Mouse (Mus musculus) olfactory bulb, adult 2 months (tissue): ENCODE measurements around the gene Pld3. TPM values are rescaled to one million over a fixed set of nuclear protein-coding genes. Genes with fewer than 3 reads are reported as not detected.

Experiments used
- H3K27ac ChIP-seq: fragments of 200-500 bp; 2 replicates; pipeline ENCODE4 v1.5.1; 2012; ENCODE audit warnings: low read depth, low read length; ENCODE audit not compliant: insufficient read depth
- H3K4me1 ChIP-seq: fragments of 200-500 bp; 2 replicates; pipeline ENCODE4 v1.6.1; 2012; ENCODE audit warnings: low read length; ENCODE audit not compliant: control insufficient read depth, insufficient read depth
- H3K4me3 ChIP-seq: fragments of 200-500 bp; 2 replicates; pipeline ENCODE4 v1.5.1; 2012; ENCODE audit warnings: mild to moderate bottlenecking, low read depth, low read length, moderate library complexity; ENCODE audit not compliant: insufficient read depth
- CTCF ChIP-seq: fragments of 200-500 bp; IDR thresholded peaks from 2 replicates; pipeline ENCODE4 v1.5.1; 2012; ENCODE audit warnings: low read depth, mild to moderate bottlenecking, low read length, moderate library complexity; ENCODE audit not compliant: insufficient read depth
- POLR2A ChIP-seq: fragments of 200-500 bp; IDR thresholded peaks from 2 replicates; pipeline ENCODE4 v1.6.1; 2012; ENCODE audit warnings: mild to moderate bottlenecking, low read depth, low read length, moderate library complexity; ENCODE audit not compliant: insufficient read depth
- WGBS: fragments of 180-500 bp; shearing (Covaris S2); methylation state at CpG from one replicate; pipeline ENCODE4 v1.1.7; 2018; 5-methylcytosine and 5-hydroxymethylcytosine counted together
- polyA plus RNA-seq: library from polyadenylated mRNA; stranded (reverse); fragments of >200 nt; gene quantifications from 2 replicates; pipeline ENCODE4 v1.2.4, GENCODE M21; 2012; ENCODE audit warnings: low replicate concordance; ENCODE audit not compliant: missing spikeins, insufficient read depth, insufficient read length

The Pld3 gene
- polyA plus RNA-seq, 1 experiment, result not detected

DNA sequence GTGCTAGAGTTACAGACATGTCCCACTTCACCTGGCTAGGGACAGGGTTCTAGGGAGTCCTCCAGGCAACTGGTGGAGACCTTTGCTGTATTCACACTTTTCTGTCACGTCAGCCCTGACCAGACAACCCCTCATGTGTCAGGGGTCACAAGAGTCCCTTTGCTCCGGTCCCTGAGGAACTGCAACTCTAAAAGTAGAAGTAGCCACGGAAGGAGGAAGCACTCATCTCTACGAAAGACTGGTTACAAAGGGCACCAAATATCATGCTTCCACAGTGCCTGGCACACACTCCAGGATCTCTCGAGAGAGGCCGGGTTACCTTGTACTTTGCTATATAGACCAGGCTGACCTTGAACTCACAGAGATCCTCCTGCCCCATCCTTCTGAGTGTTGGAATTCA is 16.4 kb downstream of the Pld3 start:
- no peak overlapping the region for H3K4me3 ChIP-seq
- WGBS, result 89% methylated on average over 6 of the region's 6 CpGs
- no peak overlapping the region for H3K27ac ChIP-seq
- peaks cover 26% of the 10 kb centered on the region for H3K4me1 ChIP-seq
- no peak for TF ChIP-seq POLR2A
- TF ChIP-seq CTCF, result no peak

- Histone ChIP-seq H3K27ac (no peak overlapping the region), H3K4me3 (no peak overlapping the region), H3K4me1 (peaks cover 14% of the 10 kb centered on the region)
- 73% methylated on average over 2 of the region's 2 CpGs for WGBS
- TF ChIP-seq POLR2A, result no peak
- no peak for TF ChIP-seq CTCF
Measured at GRCm38 (mm10) chr7:27535386-27535785, 17.6 kb downstream of the Pld3 start.

- no peak overlapping the region for H3K27ac ChIP-seq
- TF ChIP-seq CTCF (no peak), POLR2A (no peak)
Measured at GRCm38 (mm10) chr7:27532480-27533050, 20.5 kb downstream of the Pld3 start.

DNA sequence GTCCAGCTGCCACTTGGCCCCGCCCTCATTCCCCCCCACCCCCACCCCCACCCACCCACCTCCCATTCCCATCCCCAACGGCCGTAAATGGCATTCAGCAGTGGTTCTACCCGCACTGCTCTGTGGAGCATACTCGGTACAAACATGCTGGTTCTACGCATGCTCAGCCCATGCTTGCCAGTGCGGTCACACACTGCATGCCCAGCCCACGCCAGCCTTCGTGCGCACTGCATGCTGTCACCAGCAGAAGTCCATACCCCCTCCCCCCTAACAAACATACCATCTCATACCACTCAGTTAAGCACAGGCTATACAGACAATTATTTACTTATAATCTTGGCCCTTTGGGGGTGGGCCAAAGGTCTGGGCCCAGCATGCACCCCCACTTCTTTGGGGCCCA is 21.3 kb downstream of the Pld3 start:
- peaks cover 11% of the 10 kb centered on the region for H3K4me1 ChIP-seq
- TF ChIP-seq POLR2A (no peak), CTCF (no peak)
- H3K4me3 ChIP-seq, result no peak overlapping the region
- H3K27ac ChIP-seq, result no peak overlapping the region
- 69% methylated on average over 10 of the region's 10 CpGs for WGBS

More at GRCm38 (mm10) chr7:27532480-27533050, 20.5 kb downstream of the Pld3 start:
- WGBS, result 72% methylated on average over 9 of the region's 9 CpGs
- Histone ChIP-seq H3K4me3 (no peak overlapping the region), H3K4me1 (peaks cover 11% of the 10 kb centered on the region)

DNA sequence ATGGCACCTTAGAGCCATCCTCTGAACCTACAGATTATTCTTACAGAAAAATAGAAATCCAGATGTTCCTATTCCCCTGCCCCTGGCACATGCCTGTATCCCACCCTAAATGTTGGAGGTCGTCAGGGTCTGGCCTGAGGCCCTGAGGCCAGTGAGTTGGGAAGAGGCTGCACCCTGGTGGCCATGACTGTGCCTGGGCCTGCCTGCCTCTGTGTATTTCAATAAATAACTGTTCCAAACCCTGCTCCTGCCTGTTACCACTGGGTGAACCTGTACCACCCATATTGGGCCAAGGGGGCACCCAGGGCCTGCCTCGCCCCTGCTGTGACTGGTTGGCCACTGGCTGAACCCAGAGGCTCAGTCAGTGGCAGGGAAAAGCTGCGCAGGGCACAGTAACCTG is 22.1 kb downstream of the Pld3 start:
- Histone ChIP-seq H3K27ac (no peak overlapping the region), H3K4me1 (peaks cover 15% of the 10 kb centered on the region), H3K4me3 (no peak overlapping the region)
- WGBS, result 83% methylated on average over 3 of the region's 3 CpGs
- TF ChIP-seq POLR2A (no peak), CTCF (no peak)

- WGBS, result 86% methylated on average over 21 of the region's 21 CpGs
- H3K27ac ChIP-seq, result no peak overlapping the region
- no peak overlapping the region for H3K4me3 ChIP-seq
- H3K4me1 ChIP-seq, result peaks cover 17% of the 10 kb centered on the region
- no peak for TF ChIP-seq POLR2A
- TF ChIP-seq CTCF, result no peak
Measured at GRCm38 (mm10) chr7:27529070-27529469, 23.9 kb downstream of the Pld3 start.

DNA sequence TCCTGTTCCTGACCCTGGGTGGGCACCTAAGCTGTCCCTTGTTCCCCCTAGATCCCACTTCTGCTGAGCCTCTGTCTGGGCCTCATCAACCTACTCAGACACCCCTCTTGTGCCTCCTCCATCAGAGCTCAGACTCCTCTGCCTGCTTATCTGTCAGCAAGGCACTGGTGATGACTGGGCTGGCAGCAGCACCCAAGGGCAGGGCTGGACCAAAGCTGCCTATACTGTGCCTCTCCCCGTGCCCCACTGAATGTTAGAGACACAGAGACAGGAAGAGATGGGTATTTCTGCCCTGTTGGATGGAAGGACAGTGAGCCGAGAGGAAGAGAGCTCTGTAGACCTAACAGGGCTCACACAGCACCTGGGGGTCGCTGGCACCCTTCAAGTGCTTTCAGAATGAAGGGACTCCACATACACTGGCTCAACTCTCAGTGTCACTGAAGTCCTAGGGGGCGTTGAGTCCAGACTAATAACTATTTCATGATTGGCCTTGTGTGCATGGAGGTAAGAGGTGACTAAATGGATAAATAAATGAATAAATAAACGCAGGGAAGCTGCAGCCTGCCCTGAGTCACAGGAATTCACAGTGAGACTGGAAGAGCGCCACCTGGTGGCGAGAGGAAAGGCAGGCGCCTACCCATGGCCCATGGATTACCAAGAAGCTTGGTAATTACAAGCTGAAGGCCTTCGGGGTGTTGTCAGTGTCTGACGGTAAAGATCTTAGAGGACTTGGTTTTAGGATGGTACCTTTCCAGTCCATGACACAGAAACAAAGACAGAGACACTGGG is 26.8 kb downstream of the Pld3 start:
- no peak overlapping the region for H3K4me3 ChIP-seq
- WGBS, result 21% methylated on average over 10 of the region's 10 CpGs
- TF ChIP-seq CTCF (peak; percentile 89), POLR2A (no peak)

GRCm38 (mm10) chr7:27523805-27524204 is 29.2 kb downstream of the Pld3 start:
- TF ChIP-seq CTCF (no peak), POLR2A (no peak)
- 96% methylated on average over 13 of the region's 13 CpGs for WGBS
- Histone ChIP-seq H3K4me3 (no peak overlapping the region), H3K27ac (no peak overlapping the region), H3K4me1 (peaks cover 6% of the 10 kb centered on the region)

More for the DNA sequence above, 26.8 kb downstream of the Pld3 start:
- Histone ChIP-seq H3K27ac (no peak overlapping the region), H3K4me1 (peaks cover 6% of the 10 kb centered on the region)

- 58% methylated on average over 5 of the region's 5 CpGs for WGBS
- no peak for TF ChIP-seq CTCF
- no peak for TF ChIP-seq POLR2A
- Histone ChIP-seq H3K4me3 (no peak within 1 kb of the TSS), H3K27ac (no peak within 1 kb of the TSS), H3K4me1 (peaks cover 6% of the 10 kb centered on the region)
Measured at GRCm38 (mm10) chr7:27522967-27523366, 30.1 kb downstream of the Pld3 start, which contains the start of gene Hipk4. Gene Hipk4 (plus strand): TSS chr7:27523267.

DNA sequence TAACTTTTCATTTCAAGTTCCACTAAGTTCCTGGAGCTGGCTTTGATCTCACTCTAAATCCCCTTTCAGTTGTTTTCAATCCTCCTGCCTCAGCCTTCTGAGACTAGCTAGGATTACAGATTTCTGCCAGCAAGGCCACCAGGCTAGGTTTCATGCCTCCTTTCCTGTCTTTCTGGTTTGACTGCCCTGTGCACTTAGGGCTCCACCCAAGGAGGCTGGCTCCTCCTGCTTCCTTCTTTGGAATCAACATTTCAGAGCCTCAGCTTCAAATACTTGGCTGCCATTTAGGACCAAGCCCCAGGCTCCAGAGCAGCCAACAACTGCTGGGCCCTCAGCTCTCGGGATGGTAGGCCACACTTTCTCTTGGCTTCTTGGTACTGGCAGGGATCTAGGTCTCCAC is 32.4 kb downstream of the Pld3 start:
- Histone ChIP-seq H3K4me3 (no peak overlapping the region), H3K4me1 (no peaks in the 10 kb centered on the region), H3K27ac (no peak overlapping the region)
- 63% methylated on average over 1 of the region's 1 CpGs for WGBS
- TF ChIP-seq CTCF (no peak), POLR2A (no peak)
